Mouse (Mus musculus): Measurements from ENCODE around the gene Tshz2.

DNA sequence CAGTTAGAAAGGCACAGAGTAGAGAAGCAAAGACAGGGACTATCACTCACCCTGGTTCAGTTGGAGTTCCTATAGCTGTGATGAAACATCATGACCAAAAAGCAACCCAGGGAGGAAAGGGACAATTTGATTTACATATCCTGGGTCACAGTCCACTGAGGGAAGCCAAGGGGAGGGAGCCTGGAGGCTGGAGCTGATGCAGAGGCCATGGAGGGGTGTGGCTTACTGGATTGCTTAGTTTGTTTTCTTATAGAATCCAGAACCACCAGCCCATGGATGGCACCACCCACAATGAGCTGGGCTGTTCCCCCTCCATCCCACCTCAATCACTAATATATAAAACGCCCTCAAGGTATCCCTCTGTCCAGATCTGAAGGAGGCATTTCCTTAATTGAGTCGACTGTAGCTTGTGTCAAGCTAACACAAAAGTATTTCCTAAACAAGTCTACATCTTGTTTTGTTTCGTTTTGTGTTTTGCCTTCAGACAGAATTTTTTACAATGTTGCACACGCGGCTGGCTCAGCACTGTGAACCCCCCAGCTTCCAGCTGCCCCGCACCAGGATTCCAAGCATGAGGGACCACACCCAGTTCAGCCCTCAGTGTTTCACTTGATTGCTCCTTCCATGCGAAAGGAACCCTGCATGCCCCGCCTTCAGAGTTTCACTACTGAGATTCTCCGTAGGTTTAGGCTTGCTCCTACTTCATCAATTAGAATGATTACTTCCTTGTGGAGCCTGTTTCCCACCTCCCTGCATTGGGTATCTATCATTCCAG is 413.7 kb downstream of the Tshz2 start:
- TF ChIP-seq CTCF (IDR thresholded peaks at IDR 0.05; ENCODE audit: control insufficient read depth, insufficient read depth, insufficient read length) (no peak), MAX (IDR thresholded peaks at IDR 0.05) (no peak)
